Mouse (Mus musculus) left cerebral cortex, postnatal 10 days (tissue): ENCODE results near the gene Hhipl2. TPM values are rescaled to one million over a fixed set of nuclear protein-coding genes. Genes with fewer than 3 reads are reported as not detected.
"Not testable (repeated sequence)": the region's sequence is repeated elsewhere in the genome, so short reads cannot be mapped to it uniquely, and the experiment has no call there.

Source experiments
- DNase-seq, 2 experiments: peaks; one replicate each; pipeline ENCODE4 v3.0.0; 2021 to 2022; ENCODE audit warnings: low spot score in 2 of 2, mixed read lengths in 1 of 2; ENCODE audit errors: extremely low spot score in 1 of 2
- intact Hi-C: fragments of 180-260 bp; cut with DNase I; formaldehyde crosslinking; loops from one replicate; pipeline ENCODE4 v1.15.1; 2025
- total RNA-seq, 2 experiments: library from RNA; stranded (reverse); gene quantifications; 2 replicates each; pipeline ENCODE4 v1.2.3; 2021

Gene Hhipl2
- under 1 TPM in 1 of 2 experiments, not detected in 1; 0.95 TPM for total RNA-seq

- no peak for DNase-seq
- intact Hi-C loops, result no loop called here
Measured at GRCm38 (mm10) chr1:183417873-183418272, at the start of gene Hhipl2. Gene Hhipl2 (plus strand): TSS chr1:183418215.

GRCm38 (mm10) chr1:183368601-183369400, 49.2 kb upstream of the Hhipl2 start:
- no peak for DNase-seq

GRCm38 (mm10) chr1:183369427-183370014, 48.5 kb upstream of the Hhipl2 start, which contains the start of gene Mia3:
Gene Mia3 (minus strand): TSS chr1:183369553.
- intact Hi-C loops, result no loop called here
- peak; percentile 98 for DNase-seq

More at GRCm38 (mm10) chr1:183368601-183369400, 49.2 kb upstream of the Hhipl2 start:
- intact Hi-C loops, result no loop called here

GRCm38 (mm10) chr1:183374728-183375127, 43.3 kb upstream of the Hhipl2 start:
- no peak for DNase-seq
- intact Hi-C loops, result no loop called here

- DNase-seq, result no peak
- intact Hi-C loops, result no loop called here
Measured at GRCm38 (mm10) chr1:183377045-183377444, 41.0 kb upstream of the Hhipl2 start.

- peak in 1 of 2 experiments; percentile 55 for DNase-seq
- intact Hi-C loops, result no loop called here
Measured at GRCm38 (mm10) chr1:183378321-183378941, 39.6 kb upstream of the Hhipl2 start.

GRCm38 (mm10) chr1:183379376-183379775, 38.6 kb upstream of the Hhipl2 start:
- intact Hi-C loops, DNase-seq: not testable (repeated sequence)

GRCm38 (mm10) chr1:183381816-183382215, 36.2 kb upstream of the Hhipl2 start:
- intact Hi-C loops, result no loop called here
- DNase-seq, result no peak

GRCm38 (mm10) chr1:183382621-183383020, 35.4 kb upstream of the Hhipl2 start:
- DNase-seq, result no peak
- intact Hi-C loops, result no loop called here

- intact Hi-C loops, DNase-seq: not testable (repeated sequence)
Measured at GRCm38 (mm10) chr1:183387421-183387820, 30.6 kb upstream of the Hhipl2 start.

GRCm38 (mm10) chr1:183388426-183389406, 29.3 kb upstream of the Hhipl2 start, which contains the start of gene Taf1a:
Gene Taf1a (plus strand): TSS chr1:183388981.
- DNase-seq, result peak; percentile 89 to 93
- intact Hi-C loops, result no loop called here

- no peak for DNase-seq
- intact Hi-C loops, result no loop called here
Measured at GRCm38 (mm10) chr1:183403396-183403795, 14.6 kb upstream of the Hhipl2 start.

GRCm38 (mm10) chr1:183414081-183414727, 3.8 kb upstream of the Hhipl2 start:
- intact Hi-C loops, result no loop called here
- no peak for DNase-seq

- DNase-seq, result no peak
- intact Hi-C loops, result no loop called here
Measured at GRCm38 (mm10) chr1:183419741-183420140, 1.7 kb downstream of the Hhipl2 start.

- intact Hi-C loops, result no loop called here
- DNase-seq, result no peak
Measured at GRCm38 (mm10) chr1:183420296-183420695, 2.3 kb downstream of the Hhipl2 start.

- intact Hi-C loops, result no loop called here
- DNase-seq, result no peak
Measured at GRCm38 (mm10) chr1:183424100-183424499, 6.1 kb downstream of the Hhipl2 start.

- intact Hi-C loops, result no loop called here
- no peak for DNase-seq
Measured at GRCm38 (mm10) chr1:183434918-183435317, 16.9 kb downstream of the Hhipl2 start.

GRCm38 (mm10) chr1:183439036-183439435, 21.0 kb downstream of the Hhipl2 start:
- peak; percentile 25 to 83 for DNase-seq
- intact Hi-C loops, result no loop called here
